In the genomic region with DNA sequence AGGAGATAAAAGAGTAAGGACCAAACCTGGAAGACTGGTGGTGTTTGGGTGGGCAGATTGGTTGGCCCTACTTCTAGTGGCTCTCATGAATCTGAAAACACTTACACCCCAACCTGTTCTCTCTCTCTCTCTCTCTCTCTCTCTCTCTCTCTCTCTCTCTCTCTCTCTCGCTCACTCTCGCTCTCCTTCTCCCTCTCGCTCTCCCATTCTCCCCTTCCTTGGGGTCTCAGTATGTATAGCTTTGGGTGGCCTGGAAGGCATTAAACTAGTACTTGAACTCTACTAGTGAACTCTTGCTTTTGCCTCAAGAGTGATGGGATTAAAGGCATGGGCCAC, we compare ENCODE assay signal across 1 mouse cellular context.
TF ChIP-seq lines count a peak whose summit lies in the region.

No protein-coding gene starts in this region.

TF ChIP-seq in MEL, 35 proteins besides CTCF, POLR2A, EP300 and RAD21 (continued from another document):
- TF ChIP-seq USF1 (IDR thresholded peaks at IDR 0.05; ENCODE audit: low read depth, low read length) (no peak), JUND (IDR thresholded peaks at IDR 0.05; ENCODE audit: low read depth, low read length) (peak; percentile 77; the same call in 1 of the 2 replicates), CHD1 (IDR thresholded peaks at IDR 0.05; ENCODE audit: low read depth, low read length) (no peak)
